Comparison of ENCODE assay signal across 7 mouse cellular contexts in genomic region chr17:22314219-22314618, GRCm38 (mm10). TPM values are rescaled to one million over a fixed set of nuclear protein-coding genes. Genes with fewer than 3 reads are reported as not detected.
DNase-seq lines count a peak whose midpoint lies in the region; ATAC-seq and TF ChIP-seq lines count a peak whose summit lies in the region.
"Not testable (repeated sequence)": the region's sequence is repeated elsewhere in the genome, so short reads cannot be mapped to it uniquely, and the experiment has no call there.

No protein-coding gene starts in this region.

- H3K4me1 ChIP-seq in embryonic fibroblast, embryonic 13.5 days (ENCODE audit: control insufficient read depth, insufficient read depth, low read length); heart, embryonic 10.5 days; intestine, embryonic 14.5 days (replicated peaks; ENCODE audit: control insufficient read depth, insufficient read depth, low read length); limb, embryonic 12.5 days (replicated peaks); neural tube, embryonic 14.5 days (ENCODE audit: control insufficient read depth, insufficient read depth, low read length): not testable (repeated sequence)

- H3K27me3 ChIP-seq in heart, embryonic 10.5 days (ENCODE audit: insufficient read depth, poor library complexity, severe bottlenecking); intestine, embryonic 14.5 days (replicated peaks; ENCODE audit: control insufficient read depth, insufficient read depth, low read length); limb, embryonic 12.5 days; neural tube, embryonic 14.5 days (ENCODE audit: control insufficient read depth, insufficient read depth, low read length): not testable (repeated sequence)

- H3K4me3 ChIP-seq in embryonic fibroblast, embryonic 13.5 days (ENCODE audit: insufficient read depth, low read length) = peak overlapping the region; percentile 54
- H3K4me3 ChIP-seq in heart, embryonic 10.5 days = peak overlapping the region; percentile 65
- peak overlapping the region; percentile 50 for H3K4me3 ChIP-seq in intestine, embryonic 14.5 days (ENCODE audit: low read depth, low read length)
- peak overlapping the region; percentile 59 for H3K4me3 ChIP-seq in limb, embryonic 12.5 days (replicated peaks)
- H3K4me3 ChIP-seq in macrophage (ENCODE audit: inconsistent target) = peak overlapping the region; percentile 56
- peak overlapping the region; percentile 52 for H3K4me3 ChIP-seq in neural tube, embryonic 14.5 days (ENCODE audit: low read depth, low read length)

- not testable (repeated sequence) for H3K27ac ChIP-seq in embryonic fibroblast, embryonic 13.5 days (ENCODE audit: insufficient read depth, low read length); intestine, embryonic 14.5 days (ENCODE audit: low read depth); limb, embryonic 12.5 days
- peak overlapping the region; percentile 86; the same call in 1 of the 2 replicates for H3K27ac ChIP-seq in heart, embryonic 10.5 days
- H3K27ac ChIP-seq in macrophage = peak overlapping the region; percentile 65
- peak overlapping the region; percentile 64; the same call in 1 of the 2 replicates for H3K27ac ChIP-seq in neural tube, embryonic 14.5 days (ENCODE audit: low read depth, low read length)

- DNase-seq in brain, adult 2 months (ENCODE audit: low read depth, low spot score) = peak; percentile 0
- DNase-seq in heart, embryonic 10.5 days (ENCODE audit: low spot score); intestine, embryonic 14.5 days (ENCODE audit: low spot score): not testable (repeated sequence)

- H3K79me2 ChIP-seq in macrophage (ENCODE audit: inconsistent target) = peaks cover 46% of the 10 kb centered on the region

- 0% methylated on average over 3 of the region's 3 CpGs for WGBS in heart, embryonic 10.5 days
- 2% methylated on average over 3 of the region's 3 CpGs for WGBS in intestine, embryonic 14.5 days
- 3% methylated on average over 3 of the region's 3 CpGs for WGBS in limb, embryonic 12.5 days
- WGBS in macrophage (ENCODE audit: missing documents) = 0% methylated on average over 2 of the region's 3 CpGs
- WGBS in neural tube, embryonic 14.5 days = 0% methylated on average over 3 of the region's 3 CpGs

- not testable (repeated sequence) for H3K36me3 ChIP-seq in heart, embryonic 10.5 days; intestine, embryonic 14.5 days (ENCODE audit: control insufficient read depth, insufficient read depth, low read length); limb, embryonic 12.5 days; macrophage (ENCODE audit: inconsistent target); neural tube, embryonic 14.5 days (ENCODE audit: control insufficient read depth, insufficient read depth, low read length)

- ATAC-seq in intestine, embryonic 14.5 days (replicated peaks; ENCODE audit: low FRiP score, low TSS enrichment, low read depth) = peak; percentile 70
- ATAC-seq in limb, embryonic 12.5 days (ENCODE audit: insufficient number of reproducible peaks, insufficient read depth, low FRiP score, low TSS enrichment, low read depth) = peak; percentile 58; the same call in 1 of the 2 replicates
- ATAC-seq in neural tube, embryonic 14.5 days (ENCODE audit: low read depth) = peak; percentile 84

- not testable (repeated sequence) for TF ChIP-seq CTCF in embryonic fibroblast, embryonic 13.5 days (IDR thresholded peaks at IDR 0.05; ENCODE audit: borderline replicate concordance, insufficient read depth, low read length)

- H3K9ac ChIP-seq in intestine, embryonic 14.5 days (ENCODE audit: low read length) = peak overlapping the region; percentile 59
- H3K9ac ChIP-seq in limb, embryonic 12.5 days (replicated peaks) = peak overlapping the region; percentile 67
- peak overlapping the region; percentile 44; the same call in 1 of the 2 replicates for H3K9ac ChIP-seq in neural tube, embryonic 14.5 days (replicated peaks; ENCODE audit: low read depth, low read length)

- H3K4me2 ChIP-seq in intestine, embryonic 14.5 days (ENCODE audit: low read length) = peak overlapping the region; percentile 48
- peak overlapping the region; percentile 55 for H3K4me2 ChIP-seq in limb, embryonic 12.5 days
- peak overlapping the region; percentile 45 for H3K4me2 ChIP-seq in neural tube, embryonic 14.5 days (ENCODE audit: low read depth, low read length)

- not testable (repeated sequence) for H3K9me3 ChIP-seq in heart, embryonic 10.5 days; intestine, embryonic 14.5 days (ENCODE audit: control insufficient read depth, low read length); limb, embryonic 12.5 days; neural tube, embryonic 14.5 days (ENCODE audit: control insufficient read depth, low read length)

- not testable (repeated sequence) for TF ChIP-seq POLR2A in embryonic fibroblast, embryonic 13.5 days (IDR thresholded peaks at IDR 0.05; ENCODE audit: low read depth, low read length)

RNA-seq across cellular contexts. Expression of gene CT030661.1, which starts 0.4 kb away (rescaled TPM):
- polyA plus RNA-seq in embryonic fibroblast, embryonic 13.5 days (2011; ENCODE audit: insufficient read length, low read depth, missing spikeins) = 13.3 and 22.2 TPM in 2 replicates
- 7.3 and 7.9 TPM in 2 replicates for polyA plus RNA-seq in heart, embryonic 10.5 days (2016; fragmentation: Nextera tagmentation; extraction: Ambion mirVana)
- polyA plus RNA-seq in intestine, embryonic 14.5 days (2014; fragmentation: Nextera tagmentation; extraction: Ambion mirVana) = 12.1 and 13.2 TPM in 2 replicates
- polyA plus RNA-seq in limb, embryonic 12.5 days (2016; fragmentation: Nextera tagmentation; extraction: Ambion mirVana) = 10.7 and 11.9 TPM in 2 replicates
- total RNA-seq in macrophage (2018; cell fraction: chromatin; rRNA removed) = 10 to 100 TPM; 18.0 to 54.7 (median 40.9) TPM
- 10 to 100 TPM in 23 of 26 experiments, 1 to 10 TPM in 3; 8.5 to 22.3 (median 16.9) TPM for total RNA-seq in macrophage (2018; cell fraction: cytosol; rRNA removed)
- 10 to 100 TPM; 18.5 to 63.1 (median 32.6) TPM for total RNA-seq in macrophage (2018; cell fraction: nucleus; rRNA removed)
- 15.5 to 36.3 TPM (median 16.8 TPM) in 3 replicates for polyA plus RNA-seq in macrophage (2018)
- polyA plus RNA-seq in neural tube, embryonic 14.5 days (2014; fragmentation: Nextera tagmentation; extraction: Ambion mirVana) = 14.0 and 15.8 TPM in 2 replicates

RNA-seq across cellular contexts. Expression of gene Zfp944, which starts 47.0 kb away (rescaled TPM):
- 7.0 and 8.9 TPM in 2 replicates for polyA plus RNA-seq in embryonic fibroblast, embryonic 13.5 days (2011; ENCODE audit: insufficient read length, low read depth, missing spikeins)
- polyA plus RNA-seq in heart, embryonic 10.5 days (2016; fragmentation: Nextera tagmentation; extraction: Ambion mirVana) = 8.8 and 10.2 TPM in 2 replicates
- 12.5 and 14.1 TPM in 2 replicates for polyA plus RNA-seq in intestine, embryonic 14.5 days (2014; fragmentation: Nextera tagmentation; extraction: Ambion mirVana)
- polyA plus RNA-seq in limb, embryonic 12.5 days (2016; fragmentation: Nextera tagmentation; extraction: Ambion mirVana) = 16.4 and 17.3 TPM in 2 replicates
- total RNA-seq in macrophage (2018; cell fraction: chromatin; rRNA removed) = 10 to 100 TPM in 16 of 26 experiments, 1 to 10 TPM in 10; 3.0 to 23.4 (median 11.1) TPM
- 1 to 10 TPM; 1.8 to 7.7 (median 5.1) TPM for total RNA-seq in macrophage (2018; cell fraction: cytosol; rRNA removed)
- 10 to 100 TPM in 13 of 26 experiments, 1 to 10 TPM in 13; 4.5 to 39.6 (median 11.1) TPM for total RNA-seq in macrophage (2018; cell fraction: nucleus; rRNA removed)
- polyA plus RNA-seq in macrophage (2018) = 5.3 to 13.3 TPM (median 8.0 TPM) in 3 replicates
- polyA plus RNA-seq in neural tube, embryonic 14.5 days (2014; fragmentation: Nextera tagmentation; extraction: Ambion mirVana) = 13.5 and 14.2 TPM in 2 replicates

RNA-seq across cellular contexts. Expression of gene Zfp758, which starts 47.0 kb away (rescaled TPM):
- 4.8 and 9.1 TPM in 2 replicates for polyA plus RNA-seq in embryonic fibroblast, embryonic 13.5 days (2011; ENCODE audit: insufficient read length, low read depth, missing spikeins)
- 5.8 and 6.6 TPM in 2 replicates for polyA plus RNA-seq in heart, embryonic 10.5 days (2016; fragmentation: Nextera tagmentation; extraction: Ambion mirVana)
- polyA plus RNA-seq in intestine, embryonic 14.5 days (2014; fragmentation: Nextera tagmentation; extraction: Ambion mirVana) = 7.7 and 9.2 TPM in 2 replicates
- 9.1 and 10.2 TPM in 2 replicates for polyA plus RNA-seq in limb, embryonic 12.5 days (2016; fragmentation: Nextera tagmentation; extraction: Ambion mirVana)
- 10 to 100 TPM in 16 of 26 experiments, 1 to 10 TPM in 10; 5.3 to 22.0 (median 10.6) TPM for total RNA-seq in macrophage (2018; cell fraction: chromatin; rRNA removed)
- total RNA-seq in macrophage (2018; cell fraction: cytosol; rRNA removed) = 10 to 100 TPM in 11 of 26 experiments, 1 to 10 TPM in 15; 4.4 to 12.2 (median 9.7) TPM
- total RNA-seq in macrophage (2018; cell fraction: nucleus; rRNA removed) = 10 to 100 TPM in 16 of 26 experiments, 1 to 10 TPM in 10; 5.3 to 23.7 (median 10.9) TPM
- 7.2 to 16.2 TPM (median 8.8 TPM) in 3 replicates for polyA plus RNA-seq in macrophage (2018)
- 10.4 and 11.4 TPM in 2 replicates for polyA plus RNA-seq in neural tube, embryonic 14.5 days (2014; fragmentation: Nextera tagmentation; extraction: Ambion mirVana)
